Mouse (Mus musculus) mammary gland, adult 2 months (tissue): ENCODE results near the gene Cmtm7. TPM values are rescaled to one million over a fixed set of nuclear protein-coding genes. Genes with fewer than 3 reads are reported as not detected.

Experiments used
- polyA plus RNA-seq: library from polyadenylated mRNA; depleted of rRNA; stranded (reverse); fragments of >200 nt; gene quantifications from 2 replicates; pipeline ENCODE4 v1.2.3, GENCODE M21; 2012; ENCODE audit warnings: low replicate concordance; rRNA removed

Cmtm7 gene
- polyA plus RNA-seq, result 190 and 234 TPM in 2 replicates

GRCm38 (mm10) chr9:114781526-114782212 is at the start of gene Cmtm7:
TSS of gene Cmtm7 (minus strand) at chr9:114781856.

GRCm38 (mm10) chr9:114731011-114731755 is 50.5 kb downstream of the Cmtm7 start, which contains the start of gene Cmtm6:
TSS of gene Cmtm6 (plus strand) at chr9:114731116.

Other genes starting within 250 kb of the Cmtm7 start
- gene Trim71, start 217.5 kb downstream of the Cmtm7 start, polyA plus RNA-seq, result not detected in 2 replicates
- gene Cnot10, start 141.7 kb downstream of the Cmtm7 start, polyA plus RNA-seq, result 19.8 and 28.9 TPM in 2 replicates
- 13.1 and 14.6 TPM in 2 replicates for gene Dync1li1, start 93.1 kb downstream of the Cmtm7 start, polyA plus RNA-seq
- 50.2 and 62.5 TPM in 2 replicates for gene Cmtm6, start 50.7 kb downstream of the Cmtm7 start, polyA plus RNA-seq
- gene Cmtm8, start 62.3 kb upstream of the Cmtm7 start, polyA plus RNA-seq, result 46.7 and 62.7 TPM in 2 replicates
- 20.2 and 31.3 TPM in 2 replicates for gene Gpd1l, start 152.1 kb upstream of the Cmtm7 start, polyA plus RNA-seq
- gene Osbpl10, start 196.7 kb upstream of the Cmtm7 start, polyA plus RNA-seq, result 2.0 and 2.8 TPM in 2 replicates
- 36.3 and 170 TPM in 2 replicates for gene Rps27rt, start 200.9 kb upstream of the Cmtm7 start, polyA plus RNA-seq